Mouse (Mus musculus) lung, embryonic 15.5 days (tissue): ENCODE results near the gene Mef2b. TPM values are rescaled to one million over a fixed set of nuclear protein-coding genes. Genes with fewer than 3 reads are reported as not detected.
"Not testable (repeated sequence)": the region's sequence is repeated elsewhere in the genome, so short reads cannot be mapped to it uniquely, and the experiment has no call there.

Source experiments
- ATAC-seq: fragments of 200-750 bp; cut with Nextera tagmentation; 2 replicates; pipeline ENCODE4 v1.8.0; 2017; ENCODE audit warnings: moderate number of reproducible peaks, borderline replicate concordance; ENCODE audit not compliant: low FRiP score, low TSS enrichment; ENCODE audit errors: extremely low read depth
- H3K27ac ChIP-seq: fragments of 300-500 bp; sonication (generic); 2 replicates; pipeline ENCODE4 v1.5.1; 2015; ENCODE audit warnings: moderate library complexity, mild to moderate bottlenecking, inconsistent platforms
- H3K27me3 ChIP-seq: fragments of 300-500 bp; sonication (generic); 2 replicates; pipeline ENCODE4 v1.6.1; 2015; ENCODE audit warnings: inconsistent platforms
- H3K36me3 ChIP-seq: fragments of 300-500 bp; sonication (generic); 2 replicates; pipeline ENCODE4 v1.6.1; 2015; ENCODE audit warnings: inconsistent platforms
- H3K4me1 ChIP-seq: fragments of 300-500 bp; sonication (generic); 2 replicates; pipeline ENCODE4 v1.6.1; 2015; ENCODE audit warnings: inconsistent platforms
- H3K4me2 ChIP-seq: fragments of 300-500 bp; sonication (generic); 2 replicates; pipeline ENCODE4 v1.6.1; 2015; ENCODE audit warnings: inconsistent platforms, mild to moderate bottlenecking, moderate library complexity
- H3K4me3 ChIP-seq: fragments of 300-500 bp; sonication (generic); 2 replicates; pipeline ENCODE4 v1.5.1; 2015; ENCODE audit warnings: mild to moderate bottlenecking, inconsistent platforms
- H3K9ac ChIP-seq: fragments of 300-500 bp; sonication (generic); 2 replicates; pipeline ENCODE4 v1.6.1; 2015; ENCODE audit warnings: inconsistent platforms
- H3K9me3 ChIP-seq: fragments of 300-500 bp; sonication (generic); 2 replicates; pipeline ENCODE4 v1.6.1; 2016; ENCODE audit warnings: inconsistent platforms
- WGBS: fragments of 180-500 bp; shearing (Covaris S2); methylation state at CpG from one replicate; pipeline ENCODE4 v1.1.7; 2015; 5-methylcytosine and 5-hydroxymethylcytosine counted together
- microRNA-seq: library from miRNA; unstranded; fragments of <30 nt; microRNA quantifications from one replicate; pipeline ENCODE4, GENCODE M21; 2016
- polyA plus RNA-seq: library from polyadenylated mRNA; unstranded; fragments of >200 nt; fragmentation: Nextera tagmentation; extraction: Ambion mirVana; gene quantifications from 2 replicates; pipeline ENCODE4 v1.2.1, GENCODE M21; 2015

Mef2b gene
- polyA plus RNA-seq, 1 experiment from 2014 or later, result 0.22 TPM

DNA sequence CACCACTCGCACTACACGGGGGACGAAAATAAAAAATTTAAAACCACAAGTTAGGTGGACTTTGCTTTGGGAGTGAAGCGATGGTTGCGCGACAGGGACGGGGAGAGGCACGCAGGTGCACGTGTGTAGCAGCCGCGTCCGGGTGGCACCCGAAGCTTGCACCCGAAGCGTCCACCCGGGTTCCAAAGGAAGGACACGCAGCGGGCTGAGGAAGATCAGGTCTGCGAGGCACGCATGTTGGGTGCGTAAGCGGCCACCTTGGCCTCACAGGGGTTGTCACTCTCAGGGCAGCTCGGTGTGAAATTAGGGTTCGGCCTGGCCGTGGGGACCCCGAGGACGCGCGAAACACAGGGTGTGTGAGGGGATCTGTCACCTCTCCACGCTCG lies 72.2 kb downstream of the Mef2b start:
- H3K9ac ChIP-seq, result peak overlapping the region; percentile 66
- 2% methylated on average over 31 of the region's 31 CpGs for WGBS
- ATAC-seq, result no peak
- H3K36me3 ChIP-seq, result no peaks in the 10 kb centered on the region
- H3K27me3 ChIP-seq, result no peaks in the 10 kb centered on the region
- H3K4me1 ChIP-seq, result peaks cover 16% of the 10 kb centered on the region
- H3K4me2 ChIP-seq, result peak overlapping the region; percentile 99
- H3K4me3 ChIP-seq, result peak overlapping the region; percentile 68
- no peaks in the 10 kb centered on the region for H3K9me3 ChIP-seq
- 0 out of 2 replicates have a peak overlapping the region, but pooled peaks have one; percentile 38 for H3K27ac ChIP-seq

DNA sequence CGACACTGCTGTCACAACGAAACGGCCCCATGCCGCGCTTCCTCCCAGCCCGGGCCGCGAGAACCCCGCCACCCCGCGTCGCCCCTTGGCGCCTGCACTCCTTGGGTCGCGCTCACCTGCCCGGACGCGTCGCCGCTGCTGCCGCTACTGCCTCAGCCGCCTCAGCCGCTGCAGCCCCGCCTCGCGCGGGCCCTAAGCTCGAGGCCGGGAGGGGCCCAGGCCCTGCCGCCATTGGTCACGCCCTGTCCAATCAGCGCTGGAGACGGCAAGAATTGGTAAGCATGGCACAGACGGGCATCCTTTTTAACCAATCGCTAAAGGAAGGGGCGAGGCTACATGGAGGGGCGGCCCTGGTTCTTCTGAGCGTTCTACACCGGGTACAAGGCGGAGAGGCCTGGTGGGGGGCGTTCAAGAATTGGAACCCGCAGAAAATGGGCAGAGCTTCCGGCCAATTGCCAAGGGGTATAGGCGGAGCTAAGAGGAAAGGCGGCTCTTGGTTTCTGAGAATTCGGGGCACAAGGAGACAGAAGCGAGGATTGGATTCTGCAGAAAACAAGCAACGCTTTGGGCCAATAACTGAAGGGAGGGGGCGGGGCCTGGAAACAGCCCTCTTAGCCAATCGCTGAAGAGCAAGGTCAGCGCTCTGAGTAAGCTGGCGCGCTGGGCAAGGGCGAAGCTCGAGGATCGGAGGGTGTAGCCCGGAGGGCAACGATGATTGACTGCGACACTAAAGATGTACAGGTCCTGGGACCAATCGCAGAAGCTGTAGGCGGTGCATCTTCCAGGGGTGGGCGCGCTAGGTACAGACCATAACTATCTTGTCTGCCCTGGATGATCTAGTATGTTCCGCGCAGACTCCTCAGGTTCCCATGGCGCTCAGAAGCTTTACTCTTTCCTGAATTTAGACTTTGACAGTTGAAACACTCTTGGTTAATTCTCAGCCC lies 72.9 kb downstream of the Mef2b start, which contains the start of gene Slc25a42:
Gene Slc25a42 (minus strand): TSS at position 194 of the 944 bp plus-strand sequence.
- ATAC-seq, result peak; percentile 98

DNA sequence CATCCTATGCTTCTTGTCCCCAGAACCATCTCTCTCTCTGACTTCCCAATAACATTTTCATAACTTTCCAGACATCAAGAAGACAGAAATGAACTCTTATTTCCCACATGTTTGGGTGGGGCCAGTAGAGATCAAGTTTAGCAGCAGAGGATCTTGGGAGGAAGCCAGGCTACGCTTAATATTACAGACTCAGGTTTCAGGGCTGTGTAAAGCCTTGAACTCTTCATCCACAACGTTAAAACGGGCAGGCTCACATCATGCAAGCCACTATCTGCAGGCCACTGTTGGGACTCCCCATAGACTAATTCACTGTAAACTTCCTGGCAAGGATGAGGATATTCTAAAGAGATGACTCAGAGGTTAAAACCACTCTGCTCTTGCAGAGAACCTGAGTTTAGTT lies 74.9 kb downstream of the Mef2b start:
- Histone ChIP-seq H3K36me3 (no peaks in the 10 kb centered on the region), H3K4me1 (peaks cover 16% of the 10 kb centered on the region), H3K4me3 (no peak overlapping the region), H3K27ac (no peak overlapping the region), H3K9me3 (no peaks in the 10 kb centered on the region), H3K27me3 (no peaks in the 10 kb centered on the region), H3K4me2 (no peak overlapping the region), H3K9ac (no peak overlapping the region)
- ATAC-seq, result no peak
- 57% methylated on average over 3 of the region's 3 CpGs for WGBS

More for the DNA sequence above, 72.9 kb downstream of the Mef2b start, which contains the start of gene Slc25a42:
- Histone ChIP-seq H3K9ac (peak within 1 kb of the TSS; percentile 66), H3K4me2 (peak within 1 kb of the TSS; percentile 99), H3K4me1 (peaks cover 16% of the 10 kb centered on the region), H3K36me3 (no peaks in the 10 kb centered on the region), H3K27me3 (no peaks in the 10 kb centered on the region), H3K27ac (peak within 1 kb of the TSS; percentile 38), H3K9me3 (no peaks in the 10 kb centered on the region), H3K4me3 (peak within 1 kb of the TSS; percentile 68)
- under 1% methylated on average over 66 of the region's 66 CpGs for WGBS

DNA sequence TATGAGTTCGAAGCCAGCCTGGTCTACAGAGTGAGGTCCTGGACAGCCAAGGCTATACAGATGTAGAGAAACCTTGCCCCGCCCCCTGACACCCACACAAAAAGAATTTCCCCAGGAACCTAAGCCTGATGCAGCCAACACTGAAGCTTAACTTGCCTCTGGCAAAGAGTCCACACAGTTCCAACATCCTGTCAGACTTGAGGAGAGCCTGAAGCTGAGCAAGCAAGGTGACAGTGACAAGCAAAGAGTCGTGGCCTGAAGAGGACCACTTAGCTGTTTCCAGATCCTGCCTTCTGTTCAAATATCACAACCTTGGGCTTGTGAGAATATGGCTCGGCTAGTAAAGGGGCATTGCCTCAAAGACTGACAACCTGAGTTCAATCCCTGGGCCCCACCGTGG lies 75.6 kb downstream of the Mef2b start:
- Histone ChIP-seq H3K4me2 (no peak overlapping the region), H3K9ac (no peak overlapping the region), H3K27me3 (no peaks in the 10 kb centered on the region), H3K4me1 (peaks cover 16% of the 10 kb centered on the region), H3K36me3 (no peaks in the 10 kb centered on the region), H3K9me3 (no peaks in the 10 kb centered on the region), H3K4me3 (no peak overlapping the region), H3K27ac (no peak overlapping the region)
- WGBS, result 61% methylated on average over 5 of the region's 5 CpGs
- no peak for ATAC-seq

DNA sequence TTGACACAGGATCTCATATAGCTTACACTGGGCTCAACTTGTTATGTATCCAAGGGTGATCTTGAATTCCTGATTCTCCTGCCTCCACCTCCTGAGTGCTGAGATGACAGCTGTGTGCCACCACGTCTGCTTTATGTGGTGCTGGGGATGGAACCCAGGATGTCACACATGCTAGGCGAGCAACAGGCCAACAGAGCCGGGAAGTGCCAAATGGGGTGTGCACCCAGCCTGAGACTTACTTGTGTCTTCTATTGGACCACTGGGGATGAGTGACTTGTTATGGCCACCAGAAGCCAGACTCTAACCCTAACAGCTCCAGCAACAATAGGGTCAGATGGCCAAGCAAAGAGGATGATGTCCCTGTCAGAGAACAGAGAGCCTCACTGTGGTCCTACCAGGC lies 76.7 kb downstream of the Mef2b start:
- not testable (repeated sequence) for H3K27ac ChIP-seq, H3K27me3 ChIP-seq, H3K9ac ChIP-seq, H3K4me1 ChIP-seq, H3K36me3 ChIP-seq, ATAC-seq, H3K9me3 ChIP-seq, H3K4me2 ChIP-seq, H3K4me3 ChIP-seq
- 44% methylated on average over 3 of the region's 3 CpGs for WGBS

DNA sequence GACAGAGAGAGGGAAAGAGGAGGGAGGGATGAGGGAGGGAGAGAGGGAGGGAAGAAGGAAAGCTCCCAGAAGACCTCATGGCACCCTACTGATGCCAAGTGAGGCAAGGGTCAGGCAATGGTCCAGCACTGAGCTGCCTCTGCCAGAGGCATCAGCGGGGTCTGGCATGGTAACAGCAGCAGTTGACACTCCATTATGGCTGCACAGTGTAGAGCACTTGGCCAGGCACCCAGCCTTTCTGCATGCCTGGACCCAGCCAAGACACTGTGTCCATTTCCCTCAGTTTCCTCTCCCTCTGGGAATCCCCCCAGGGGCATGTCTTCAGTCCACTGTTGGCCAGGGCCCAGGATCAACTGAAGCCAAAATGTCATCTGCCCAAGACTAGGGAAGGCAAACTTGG lies 77.1 kb downstream of the Mef2b start:
- H3K27ac ChIP-seq, result no peak overlapping the region
- H3K9me3 ChIP-seq, result no peaks in the 10 kb centered on the region
- H3K4me1 ChIP-seq, result peaks cover 3% of the 10 kb centered on the region; the same call in 1 of the 2 replicates
- no peak overlapping the region for H3K9ac ChIP-seq
- no peak overlapping the region for H3K4me2 ChIP-seq
- H3K36me3 ChIP-seq, result no peaks in the 10 kb centered on the region
- no peak overlapping the region for H3K4me3 ChIP-seq
- ATAC-seq, result no peak
- WGBS, result 67% methylated on average over 1 of the region's 1 CpGs
- no peaks in the 10 kb centered on the region for H3K27me3 ChIP-seq

Small RNA genes lying within 50 kb of the gene (microRNA-seq; reads per million reads assigned to microRNA genes)
- gene Mir7066, result not detected

Other genes with a start within 250 kb of the Mef2b start
- gene Tssk6, start 237.5 kb upstream of the Mef2b start, polyA plus RNA-seq, result 2.9 and 3.7 TPM in 2 replicates
- 162 and 177 TPM in 2 replicates for gene Ndufa13, start 237.2 kb upstream of the Mef2b start, polyA plus RNA-seq
- 4.0 and 5.5 TPM in 2 replicates for gene Yjefn3, start 237.0 kb upstream of the Mef2b start, polyA plus RNA-seq
- 60.3 and 64.3 TPM in 2 replicates for gene Gatad2a, start 143.3 kb upstream of the Mef2b start, polyA plus RNA-seq
- 46.4 and 50.5 TPM in 2 replicates for gene Mau2, start 97.0 kb upstream of the Mef2b start, polyA plus RNA-seq
- 41.5 and 44.8 TPM in 2 replicates for gene Sugp1, start 96.9 kb upstream of the Mef2b start, polyA plus RNA-seq
- gene Tm6sf2, start 66.8 kb upstream of the Mef2b start, polyA plus RNA-seq, result 0.54 TPM in 2 replicates
- gene Hapln4, start 56.3 kb upstream of the Mef2b start, polyA plus RNA-seq, result not detected in 2 replicates
- gene Ncan, start 18.8 kb upstream of the Mef2b start, polyA plus RNA-seq, result 0.22 and 0.23 TPM in 2 replicates
- 30.9 and 32.5 TPM in 2 replicates for gene Nr2c2ap, start 8.4 kb upstream of the Mef2b start, polyA plus RNA-seq
- gene Rfxank, start 557 bp upstream of the Mef2b start, polyA plus RNA-seq, result 20.3 TPM in 2 replicates
- 44.9 and 45.7 TPM in 2 replicates for gene Borcs8, start 212 bp upstream of the Mef2b start, polyA plus RNA-seq
- 69.7 TPM in 2 replicates for gene Tmem161a, start 32.6 kb downstream of the Mef2b start, polyA plus RNA-seq
- 3.9 and 4.4 TPM in 2 replicates for gene Slc25a42, start 72.6 kb downstream of the Mef2b start, polyA plus RNA-seq
- gene Sugp2, start 94.5 kb downstream of the Mef2b start, polyA plus RNA-seq, result 26.7 and 27.7 TPM in 2 replicates
- 24.2 and 30.1 TPM in 2 replicates for gene Armc6, start 94.8 kb downstream of the Mef2b start, polyA plus RNA-seq
- 70.4 and 73.0 TPM in 2 replicates for gene Homer3, start 143.1 kb downstream of the Mef2b start, polyA plus RNA-seq
- gene Ddx49, start 162.8 kb downstream of the Mef2b start, polyA plus RNA-seq, result 46.0 and 48.0 TPM in 2 replicates
- 332 and 336 TPM in 2 replicates for gene Cope, start 162.8 kb downstream of the Mef2b start, polyA plus RNA-seq
- gene Cers1, start 176.1 kb downstream of the Mef2b start, polyA plus RNA-seq, result 3.1 and 3.3 TPM in 2 replicates
- 1.0 TPM in 2 replicates for gene Gdf1, start 190.1 kb downstream of the Mef2b start, polyA plus RNA-seq
- 17.3 and 19.6 TPM in 2 replicates for gene Upf1, start 213.6 kb downstream of the Mef2b start, polyA plus RNA-seq
- 0.46 and 0.70 TPM in 2 replicates for gene Comp, start 233.8 kb downstream of the Mef2b start, polyA plus RNA-seq